Mouse (Mus musculus): Measurements from ENCODE around the gene Ceacam2.
"Not testable (repeated sequence)": the region's sequence is repeated elsewhere in the genome, so short reads cannot be mapped to it uniquely, and the experiment has no call there.

DNA sequence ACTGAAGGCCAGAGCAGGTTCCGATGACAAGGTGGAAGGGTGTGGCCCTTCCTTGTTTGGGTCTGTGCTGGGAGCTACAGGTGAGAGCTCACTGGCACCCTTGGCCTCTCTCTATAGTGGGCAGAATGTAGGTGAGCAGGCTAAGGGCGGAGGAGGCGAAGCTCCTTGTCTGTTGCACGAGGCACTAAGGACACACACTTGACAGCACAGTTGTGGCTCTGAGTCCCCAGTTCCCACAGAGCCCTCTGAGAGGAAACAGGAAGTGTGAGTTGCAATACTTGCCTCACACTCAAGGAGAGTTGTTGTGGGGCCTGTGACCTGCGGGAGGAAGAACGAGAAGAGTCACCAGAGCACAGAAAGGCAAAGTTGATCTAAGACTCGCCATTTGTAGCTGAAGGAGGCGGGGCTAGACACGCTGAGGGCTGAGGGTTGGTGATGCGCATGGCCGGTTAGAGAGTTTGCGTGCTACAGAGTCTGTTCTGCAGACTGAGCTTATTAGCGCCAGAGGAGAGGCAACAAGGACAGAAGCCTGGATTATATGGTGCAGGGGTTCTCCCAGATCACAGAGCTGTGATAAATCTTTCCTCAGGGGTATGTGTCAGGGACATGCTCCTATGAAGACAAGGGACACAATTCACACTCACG, 37.3 kb upstream of the Ceacam2 start:
- TF ChIP-seq CTCF (IDR thresholded peaks at IDR 0.05; ENCODE audit: low read depth, low read length); POLR2A (IDR thresholded peaks at IDR 0.05; ENCODE audit: extremely low read depth, insufficient read depth, low read length): not testable (repeated sequence)

Data from liver, adult 2 months (tissue).